Mouse (Mus musculus): ENCODE measurements around the gene Kcna7.

The Kcna7 gene

GRCm38 (mm10) chr7:45458748-45459563 is 53.5 kb downstream of the Kcna7 start:
- DNase-seq (ENCODE audit: low read depth, low spot score) = peak; percentile 58
